Mouse (Mus musculus) liver, adult (tissue): ENCODE measurements around the gene Tas2r120.

Experiments
- GATA4 ChIP-seq: IDR thresholded peaks from 2 replicates; pipeline ENCODE4 v1.6.1; 2014; ENCODE audit warnings: mild to moderate bottlenecking, low read length; ENCODE audit not compliant: insufficient replicate concordance

Gene Tas2r120

GRCm38 (mm10) chr6:132656653-132657052, at the start of gene Tas2r120:
Tas2r120 (plus strand) TSS chr6:132656953.
- no peak for TF ChIP-seq GATA4

- TF ChIP-seq GATA4: no peak
Measured at GRCm38 (mm10) chr6:132649399-132649798, 7.4 kb upstream of the Tas2r120 start.

- no peak for TF ChIP-seq GATA4
Measured at GRCm38 (mm10) chr6:132651426-132651825, 5.3 kb upstream of the Tas2r120 start, which contains the start of gene A630073D07Rik. A630073D07Rik (minus strand) TSS chr6:132651526.

- no peak for TF ChIP-seq GATA4
Measured at GRCm38 (mm10) chr6:132700907-132701306, 44.2 kb downstream of the Tas2r120 start, which contains the start of gene Tas2r121. Tas2r121 (minus strand) TSS chr6:132701007.
